Mouse (Mus musculus): Measurements from ENCODE around the gene Gab1. TPM values are rescaled to one million over a fixed set of nuclear protein-coding genes. Genes with fewer than 3 reads are reported as not detected.

Gab1 gene
- polyA plus RNA-seq, 1 experiment from 2014 or later, result 25.6 TPM

GRCm38 (mm10) chr8:80879426-80880195 lies 708 bp downstream of the Gab1 start:
- H3K27me3 ChIP-seq (ENCODE audit: control insufficient read depth, insufficient read depth, low read length), result no peaks in the 10 kb centered on the region
- no peaks in the 10 kb centered on the region for H3K36me3 ChIP-seq (ENCODE audit: control insufficient read depth, insufficient read depth, low read length)
- peak; percentile 66 for ATAC-seq (ENCODE audit: insufficient number of reproducible peaks, insufficient read depth, low FRiP score, low read depth)
- peaks cover 15% of the 10 kb centered on the region for H3K4me1 ChIP-seq (ENCODE audit: control insufficient read depth, insufficient read depth, low read length)
- H3K4me3 ChIP-seq (ENCODE audit: low read depth, low read length), result peak overlapping the region; percentile 64
- H3K9ac ChIP-seq (replicated peaks; ENCODE audit: low read depth, low read length), result peak overlapping the region; percentile 87
- H3K27ac ChIP-seq (ENCODE audit: low read length), result peak overlapping the region; percentile 100
- no peaks in the 10 kb centered on the region for H3K9me3 ChIP-seq (ENCODE audit: control insufficient read depth, low read depth, low read length)
- H3K4me2 ChIP-seq (replicated peaks; ENCODE audit: low read depth, low read length), result peak overlapping the region; percentile 59
- WGBS, result under 1% methylated on average over 83 of the region's 90 CpGs

DNA sequence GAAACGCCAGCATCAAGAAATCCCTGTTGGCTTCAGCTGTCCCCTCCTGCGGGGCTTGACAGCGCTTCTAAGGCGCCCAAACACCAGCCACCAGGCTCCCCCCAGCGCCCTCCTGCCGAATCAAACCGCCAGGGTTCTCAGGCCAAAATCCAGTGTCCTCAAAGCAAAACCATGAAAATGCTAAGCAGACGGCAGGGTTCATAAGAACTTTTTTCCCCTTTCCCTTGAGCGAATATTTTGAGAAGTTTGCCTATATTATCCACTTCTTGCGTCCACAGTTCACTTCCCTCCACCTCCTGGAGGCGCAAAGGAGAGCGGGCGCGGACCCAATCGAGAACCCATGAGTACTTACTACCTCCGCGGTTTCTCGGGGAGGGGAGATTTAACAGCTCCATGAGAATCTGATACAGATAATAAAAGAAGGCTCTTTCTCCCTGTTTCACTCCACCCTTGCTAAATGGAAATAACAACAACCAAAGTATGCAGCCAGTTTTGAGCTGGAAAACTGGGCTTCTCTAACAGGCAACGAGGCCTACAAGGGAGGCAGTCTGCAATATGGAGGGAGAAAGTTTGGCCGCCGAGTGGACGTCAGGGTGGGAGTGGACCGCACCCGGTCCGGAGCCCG lies 1.4 kb downstream of the Gab1 start:
- Histone ChIP-seq H3K9me3 (ENCODE audit: control insufficient read depth, low read depth, low read length) (no peaks in the 10 kb centered on the region), H3K27me3 (ENCODE audit: control insufficient read depth, insufficient read depth, low read length) (no peaks in the 10 kb centered on the region), H3K4me2 (replicated peaks; ENCODE audit: low read depth, low read length) (peak overlapping the region; percentile 59), H3K9ac (replicated peaks; ENCODE audit: low read depth, low read length) (peak overlapping the region; percentile 87), H3K4me3 (ENCODE audit: low read depth, low read length) (peak overlapping the region; percentile 64), H3K27ac (ENCODE audit: low read length) (peak overlapping the region; percentile 100; the same call in 1 of the 2 replicates), H3K4me1 (ENCODE audit: control insufficient read depth, insufficient read depth, low read length) (peaks cover 18% of the 10 kb centered on the region), H3K36me3 (ENCODE audit: control insufficient read depth, insufficient read depth, low read length) (no peaks in the 10 kb centered on the region)
- WGBS, result under 1% methylated on average over 26 of the region's 26 CpGs
- ATAC-seq (ENCODE audit: insufficient number of reproducible peaks, insufficient read depth, low FRiP score, low read depth), result no peak

- WGBS, result 34% methylated on average over 9 of the region's 9 CpGs
- ATAC-seq (ENCODE audit: insufficient number of reproducible peaks, insufficient read depth, low FRiP score, low read depth), result no peak
- peak overlapping the region; percentile 59 for H3K4me2 ChIP-seq (replicated peaks; ENCODE audit: low read depth, low read length)
Measured at GRCm38 (mm10) chr8:80878146-80878545, 2.2 kb downstream of the Gab1 start.

GRCm38 (mm10) chr8:80875537-80875936 lies 4.8 kb downstream of the Gab1 start:
- H3K36me3 ChIP-seq (ENCODE audit: control insufficient read depth, insufficient read depth, low read length), result no peaks in the 10 kb centered on the region
- no peaks in the 10 kb centered on the region for H3K27me3 ChIP-seq (ENCODE audit: control insufficient read depth, insufficient read depth, low read length)
- no peaks in the 10 kb centered on the region for H3K9me3 ChIP-seq (ENCODE audit: control insufficient read depth, low read depth, low read length)
- peaks cover 36% of the 10 kb centered on the region for H3K4me1 ChIP-seq (ENCODE audit: control insufficient read depth, insufficient read depth, low read length)
- no peak overlapping the region for H3K4me3 ChIP-seq (ENCODE audit: low read depth, low read length)
- WGBS, result 85% methylated on average over 6 of the region's 6 CpGs
- ATAC-seq (ENCODE audit: insufficient number of reproducible peaks, insufficient read depth, low FRiP score, low read depth), result no peak
- no peak overlapping the region for H3K4me2 ChIP-seq (replicated peaks; ENCODE audit: low read depth, low read length)
- no peak overlapping the region for H3K9ac ChIP-seq (replicated peaks; ENCODE audit: low read depth, low read length)
- no peak overlapping the region for H3K27ac ChIP-seq (ENCODE audit: low read length)

More at GRCm38 (mm10) chr8:80878146-80878545, 2.2 kb downstream of the Gab1 start:
- H3K4me3 ChIP-seq (ENCODE audit: low read depth, low read length), result peak overlapping the region; percentile 64
- H3K9me3 ChIP-seq (ENCODE audit: control insufficient read depth, low read depth, low read length), result no peaks in the 10 kb centered on the region
- no peaks in the 10 kb centered on the region for H3K36me3 ChIP-seq (ENCODE audit: control insufficient read depth, insufficient read depth, low read length)
- peaks cover 19% of the 10 kb centered on the region for H3K4me1 ChIP-seq (ENCODE audit: control insufficient read depth, insufficient read depth, low read length)
- peak overlapping the region; percentile 87; the same call in 1 of the 2 replicates for H3K9ac ChIP-seq (replicated peaks; ENCODE audit: low read depth, low read length)
- H3K27me3 ChIP-seq (ENCODE audit: control insufficient read depth, insufficient read depth, low read length), result no peaks in the 10 kb centered on the region
- H3K27ac ChIP-seq (ENCODE audit: low read length), result no peak overlapping the region

- Histone ChIP-seq H3K4me3 (ENCODE audit: low read depth, low read length) (no peak overlapping the region), H3K4me2 (replicated peaks; ENCODE audit: low read depth, low read length) (no peak overlapping the region), H3K9me3 (ENCODE audit: control insufficient read depth, low read depth, low read length) (no peaks in the 10 kb centered on the region), H3K36me3 (ENCODE audit: control insufficient read depth, insufficient read depth, low read length) (no peaks in the 10 kb centered on the region), H3K4me1 (ENCODE audit: control insufficient read depth, insufficient read depth, low read length) (peaks cover 53% of the 10 kb centered on the region), H3K27me3 (ENCODE audit: control insufficient read depth, insufficient read depth, low read length) (no peaks in the 10 kb centered on the region), H3K27ac (ENCODE audit: low read length) (no peak overlapping the region), H3K9ac (replicated peaks; ENCODE audit: low read depth, low read length) (no peak overlapping the region)
- no peak for ATAC-seq (ENCODE audit: insufficient number of reproducible peaks, insufficient read depth, low FRiP score, low read depth)
- 60% methylated on average over 10 of the region's 10 CpGs for whole genome bisulfite sequencing
Measured at GRCm38 (mm10) chr8:80873723-80874427, 6.4 kb downstream of the Gab1 start.

DNA sequence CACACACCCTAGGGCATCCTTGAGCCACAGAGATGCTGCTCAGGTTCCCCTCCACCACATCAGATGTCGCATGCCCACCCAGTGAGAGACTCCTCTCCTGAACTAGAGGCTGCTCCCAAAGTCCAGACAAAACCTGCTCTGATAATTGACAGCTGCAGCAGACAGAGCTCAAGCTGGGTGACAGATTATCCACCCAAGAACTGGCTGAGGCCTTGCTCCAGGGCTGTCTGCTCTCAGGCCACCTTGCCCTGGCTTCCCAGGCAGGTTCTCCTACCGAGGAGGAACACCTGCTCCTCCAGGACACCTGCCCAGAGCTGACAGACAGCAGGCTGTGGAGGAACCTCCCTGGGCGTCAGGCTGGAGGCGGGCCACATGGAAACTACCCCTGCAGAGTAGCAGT lies 7.6 kb downstream of the Gab1 start:
- no peaks in the 10 kb centered on the region for H3K9me3 ChIP-seq (ENCODE audit: control insufficient read depth, low read depth, low read length)
- H3K36me3 ChIP-seq (ENCODE audit: control insufficient read depth, insufficient read depth, low read length), result no peaks in the 10 kb centered on the region
- no peak overlapping the region for H3K4me3 ChIP-seq (ENCODE audit: low read depth, low read length)
- 49% methylated on average over 4 of the region's 4 CpGs for WGBS
- no peak overlapping the region for H3K4me2 ChIP-seq (replicated peaks; ENCODE audit: low read depth, low read length)
- no peak overlapping the region for H3K27ac ChIP-seq (ENCODE audit: low read length)
- peaks cover 49% of the 10 kb centered on the region for H3K4me1 ChIP-seq (ENCODE audit: control insufficient read depth, insufficient read depth, low read length)
- ATAC-seq (ENCODE audit: insufficient number of reproducible peaks, insufficient read depth, low FRiP score, low read depth), result no peak
- no peaks in the 10 kb centered on the region for H3K27me3 ChIP-seq (ENCODE audit: control insufficient read depth, insufficient read depth, low read length)
- no peak overlapping the region for H3K9ac ChIP-seq (replicated peaks; ENCODE audit: low read depth, low read length)

DNA sequence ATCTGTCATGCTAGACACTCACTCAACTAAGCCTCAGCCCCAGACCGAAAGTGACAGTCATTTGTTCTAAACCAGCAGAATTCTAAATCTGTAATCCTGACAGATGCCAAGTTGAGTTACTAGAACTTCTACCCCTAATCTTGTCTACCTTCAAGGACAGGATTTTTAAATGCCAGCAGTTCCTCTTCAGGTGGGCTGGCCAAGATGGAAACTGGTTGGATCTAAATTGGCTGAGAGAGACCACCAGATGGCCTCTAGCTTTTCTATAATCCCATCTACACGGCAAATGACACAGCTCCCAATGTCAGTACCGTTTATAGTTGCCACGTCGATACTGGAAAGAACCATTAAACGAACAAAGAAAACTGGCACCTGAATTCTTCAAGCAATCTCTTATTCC lies 8.9 kb downstream of the Gab1 start:
- Histone ChIP-seq H3K4me2 (replicated peaks; ENCODE audit: low read depth, low read length) (no peak overlapping the region), H3K27me3 (ENCODE audit: control insufficient read depth, insufficient read depth, low read length) (no peaks in the 10 kb centered on the region), H3K27ac (ENCODE audit: low read length) (no peak overlapping the region; the same call in 1 of the 2 replicates), H3K36me3 (ENCODE audit: control insufficient read depth, insufficient read depth, low read length) (no peaks in the 10 kb centered on the region), H3K4me3 (ENCODE audit: low read depth, low read length) (no peak overlapping the region), H3K9me3 (ENCODE audit: control insufficient read depth, low read depth, low read length) (no peaks in the 10 kb centered on the region), H3K4me1 (ENCODE audit: control insufficient read depth, insufficient read depth, low read length) (peaks cover 43% of the 10 kb centered on the region), H3K9ac (replicated peaks; ENCODE audit: low read depth, low read length) (no peak overlapping the region)
- ATAC-seq (ENCODE audit: insufficient number of reproducible peaks, insufficient read depth, low FRiP score, low read depth), result no peak
- WGBS, result 83% methylated on average over 6 of the region's 6 CpGs

GRCm38 (mm10) chr8:80870535-80871204 lies 9.6 kb downstream of the Gab1 start:
- H3K4me1 ChIP-seq (ENCODE audit: control insufficient read depth, insufficient read depth, low read length), result peaks cover 43% of the 10 kb centered on the region
- no peak overlapping the region for H3K4me2 ChIP-seq (replicated peaks; ENCODE audit: low read depth, low read length)
- no peaks in the 10 kb centered on the region for H3K27me3 ChIP-seq (ENCODE audit: control insufficient read depth, insufficient read depth, low read length)
- WGBS, result 52% methylated on average over 9 of the region's 9 CpGs
- peak overlapping the region; percentile 69; the same call in 1 of the 2 replicates for H3K27ac ChIP-seq (ENCODE audit: low read length)
- H3K36me3 ChIP-seq (ENCODE audit: control insufficient read depth, insufficient read depth, low read length), result no peaks in the 10 kb centered on the region
- no peaks in the 10 kb centered on the region for H3K9me3 ChIP-seq (ENCODE audit: control insufficient read depth, low read depth, low read length)
- peak; percentile 82 for ATAC-seq (ENCODE audit: insufficient number of reproducible peaks, insufficient read depth, low FRiP score, low read depth)
- H3K9ac ChIP-seq (replicated peaks; ENCODE audit: low read depth, low read length), result no peak overlapping the region
- no peak overlapping the region for H3K4me3 ChIP-seq (ENCODE audit: low read depth, low read length)

All from stomach, embryonic 14.5 days (tissue).